Mouse (Mus musculus) stomach, postnatal 0 days (tissue): Measurements from ENCODE around the gene Ttll8.

Experiments
- CTCF ChIP-seq: IDR thresholded peaks from 2 replicates; pipeline ENCODE4 v1.5.1; 2016; ENCODE audit warnings: antibody characterized with exemption, low read depth, mild to moderate bottlenecking, moderate library complexity
- EP300 ChIP-seq: optimal IDR thresholded peaks from 2 replicates; pipeline ENCODE3; 2016; ENCODE audit warnings: antibody characterized with exemption

- TF ChIP-seq CTCF (no peak), EP300 (no peak)
These were observed 86.0 kb downstream of the Ttll8 start for GRCm38 (mm10) chr15:88868024-88868742.
